Mouse (Mus musculus): ENCODE measurements around the gene Htr1d. TPM values are rescaled to one million over a fixed set of nuclear protein-coding genes. Genes with fewer than 3 reads are reported as not detected.
A peak's percentile ranks its signal among the peaks of the same experiment; 100 is the strongest.

Gene Htr1d
- total RNA-seq, 4 experiments from 2014 or later = not detected

GRCm38 (mm10) chr4:136452286-136452685 is 29.0 kb downstream of the Htr1d start:
- DNase-seq (ENCODE audit: low spot score in 2 of 2) = no peak

GRCm38 (mm10) chr4:136452792-136453191 is 29.5 kb downstream of the Htr1d start:
- no peak for DNase-seq (ENCODE audit: low spot score in 2 of 2)

- peak; percentile 53 to 56 for DNase-seq (ENCODE audit: low spot score in 2 of 2)
Observed at GRCm38 (mm10) chr4:136454850-136455260, 31.5 kb downstream of the Htr1d start.

- DNase-seq (ENCODE audit: low spot score in 2 of 2) = no peak
Observed at GRCm38 (mm10) chr4:136456516-136457218, 33.3 kb downstream of the Htr1d start.

- no peak for DNase-seq (ENCODE audit: low spot score in 2 of 2)
Observed at GRCm38 (mm10) chr4:136458276-136458675, 35.0 kb downstream of the Htr1d start.

- no peak for DNase-seq (ENCODE audit: low spot score in 2 of 2)
Observed at GRCm38 (mm10) chr4:136459210-136459609, 35.9 kb downstream of the Htr1d start.

GRCm38 (mm10) chr4:136461206-136461605 is 37.9 kb downstream of the Htr1d start:
- DNase-seq (ENCODE audit: low spot score in 2 of 2) = no peak

- no peak for DNase-seq (ENCODE audit: low spot score in 2 of 2)
Observed at GRCm38 (mm10) chr4:136461761-136462085, 38.4 kb downstream of the Htr1d start.

- DNase-seq (ENCODE audit: low spot score in 2 of 2) = peak; percentile 57 to 62
Observed at GRCm38 (mm10) chr4:136462086-136462838, 38.9 kb downstream of the Htr1d start, which contains the start of gene 6030445D17Rik. Gene 6030445D17Rik (plus strand): TSS chr4:136462250.

GRCm38 (mm10) chr4:136462839-136463178 is 39.5 kb downstream of the Htr1d start:
- no peak for DNase-seq (ENCODE audit: low spot score in 2 of 2)

- no peak for DNase-seq (ENCODE audit: low spot score in 2 of 2)
Observed at GRCm38 (mm10) chr4:136463436-136463835, 40.1 kb downstream of the Htr1d start.

GRCm38 (mm10) chr4:136466226-136466625 is 42.9 kb downstream of the Htr1d start:
- DNase-seq (ENCODE audit: low spot score in 2 of 2) = no peak

- peak in 1 of 2 experiments; percentile 21 for DNase-seq (ENCODE audit: low spot score in 2 of 2)
Observed at GRCm38 (mm10) chr4:136468553-136469327, 45.4 kb downstream of the Htr1d start.

- DNase-seq (ENCODE audit: low spot score in 2 of 2) = peak; percentile 90
Observed at GRCm38 (mm10) chr4:136469371-136469903, 46.1 kb downstream of the Htr1d start, which contains the start of gene Luzp1. Gene Luzp1 (plus strand): TSS chr4:136469761.

- DNase-seq (ENCODE audit: low spot score in 2 of 2) = no peak
Observed at GRCm38 (mm10) chr4:136469941-136470346, 46.6 kb downstream of the Htr1d start.

- peak; percentile 9 to 11 for DNase-seq (ENCODE audit: low spot score in 2 of 2)
Observed at GRCm38 (mm10) chr4:136470347-136471071, 47.2 kb downstream of the Htr1d start.

GRCm38 (mm10) chr4:136476692-136477091 is 53.4 kb downstream of the Htr1d start:
- no peak for DNase-seq (ENCODE audit: low spot score in 2 of 2)

- DNase-seq (ENCODE audit: low spot score in 2 of 2) = no peak
Observed at GRCm38 (mm10) chr4:136486549-136486948, 63.2 kb downstream of the Htr1d start.

Measured in gastrocnemius, adult 8-10 months (tissue).